Mouse (Mus musculus) monocyte, adult 2 months (primary cell): Measurements from ENCODE around the gene Stim1.

Experiments used
- DNase-seq, 2 experiments: peaks; one replicate each; pipeline ENCODE4 v3.0.0; 2022; ENCODE audit warnings: low spot score in 2 of 2, low read depth in 1 of 2

Gene Stim1

GRCm38 (mm10) chr7:102267601-102268394 lies at the start of gene Stim1:
TSS of gene Stim1 (plus strand) at chr7:102267806.
- no peak for DNase-seq

- no peak for DNase-seq
These were observed 45.7 kb upstream of the Stim1 start for GRCm38 (mm10) chr7:102221899-102222298.

GRCm38 (mm10) chr7:102222336-102222735 lies 45.3 kb upstream of the Stim1 start:
- DNase-seq = no peak

- no peak for DNase-seq
These were observed 44.6 kb upstream of the Stim1 start for GRCm38 (mm10) chr7:102222830-102223556.

GRCm38 (mm10) chr7:102223883-102224738 lies 43.5 kb upstream of the Stim1 start:
- DNase-seq = no peak

- no peak for DNase-seq
These were observed 41.6 kb upstream of the Stim1 start for GRCm38 (mm10) chr7:102226051-102226450.

GRCm38 (mm10) chr7:102228049-102228670 lies 39.4 kb upstream of the Stim1 start:
- DNase-seq = no peak

GRCm38 (mm10) chr7:102229814-102230213 lies 37.8 kb upstream of the Stim1 start:
- DNase-seq = no peak

- no peak for DNase-seq
These were observed 34.5 kb upstream of the Stim1 start for GRCm38 (mm10) chr7:102233059-102233458.

- DNase-seq = no peak
These were observed 28.8 kb upstream of the Stim1 start for GRCm38 (mm10) chr7:102238686-102239286.

GRCm38 (mm10) chr7:102239591-102239990 lies 28.0 kb upstream of the Stim1 start:
- no peak for DNase-seq

GRCm38 (mm10) chr7:102242371-102242770 lies 25.2 kb upstream of the Stim1 start:
- DNase-seq = no peak

- DNase-seq = no peak
These were observed 24.7 kb upstream of the Stim1 start for GRCm38 (mm10) chr7:102242917-102243316.

- peak; percentile 36 to 40 for DNase-seq
These were observed 23.7 kb upstream of the Stim1 start for GRCm38 (mm10) chr7:102243870-102244269.

GRCm38 (mm10) chr7:102244782-102245535 lies 22.6 kb upstream of the Stim1 start:
- no peak for DNase-seq

GRCm38 (mm10) chr7:102245775-102246174 lies 21.8 kb upstream of the Stim1 start:
- DNase-seq = no peak

- no peak for DNase-seq
These were observed 21.3 kb upstream of the Stim1 start for GRCm38 (mm10) chr7:102246265-102246664.

- no peak for DNase-seq
These were observed 20.4 kb upstream of the Stim1 start for GRCm38 (mm10) chr7:102246956-102247797.
